Mouse (Mus musculus) embryo, embryonic 11 days (tissue): ENCODE data around the gene Man1b1.
A peak's percentile ranks its signal among the peaks of the same experiment; 100 is the strongest.

Source experiments
- DNase-seq: peaks from one replicate; pipeline ENCODE4 v3.0.0-alpha.2; 2015

The Man1b1 gene

GRCm38 (mm10) chr2:25364761-25365090 lies 32.6 kb downstream of the Man1b1 start:
- no peak for DNase-seq

GRCm38 (mm10) chr2:25365091-25365761 lies 33.1 kb downstream of the Man1b1 start, which contains the start of gene Uap1l1:
Uap1l1 (minus strand) TSS chr2:25365682.
- peak; percentile 82 for DNase-seq

- DNase-seq: no peak
These were observed 37.9 kb downstream of the Man1b1 start for GRCm38 (mm10) chr2:25369996-25370395.

GRCm38 (mm10) chr2:25371764-25372643 lies 39.9 kb downstream of the Man1b1 start, which contains the start of gene Sapcd2:
Sapcd2 (plus strand) TSS chr2:25372321.
- DNase-seq: peak; percentile 94

- no peak for DNase-seq
These were observed 40.7 kb downstream of the Man1b1 start for GRCm38 (mm10) chr2:25372644-25373391.

- peak; percentile 19 for DNase-seq
These were observed 41.3 kb downstream of the Man1b1 start for GRCm38 (mm10) chr2:25373431-25373830.

- DNase-seq: peak; percentile 62
These were observed 44.5 kb downstream of the Man1b1 start for GRCm38 (mm10) chr2:25376589-25376988.

GRCm38 (mm10) chr2:25384492-25384891 lies 52.4 kb downstream of the Man1b1 start:
- DNase-seq: no peak

GRCm38 (mm10) chr2:25391266-25391665 lies 59.1 kb downstream of the Man1b1 start:
- DNase-seq: no peak

- no peak for DNase-seq
These were observed 62.4 kb downstream of the Man1b1 start for GRCm38 (mm10) chr2:25394281-25395221.

- DNase-seq: peak; percentile 61
These were observed 63.8 kb downstream of the Man1b1 start, which contains the start of gene Entpd2 for GRCm38 (mm10) chr2:25395721-25396596. Entpd2 (plus strand) TSS chr2:25395874.

- DNase-seq: no peak
These were observed 64.5 kb downstream of the Man1b1 start for GRCm38 (mm10) chr2:25396597-25396983.

GRCm38 (mm10) chr2:25397010-25397409 lies 64.9 kb downstream of the Man1b1 start:
- DNase-seq: no peak

- DNase-seq: no peak
These were observed 65.9 kb downstream of the Man1b1 start for GRCm38 (mm10) chr2:25398065-25398464.

GRCm38 (mm10) chr2:25399051-25399450 lies 66.9 kb downstream of the Man1b1 start, which contains the start of gene Npdc1:
Npdc1 (plus strand) TSS chr2:25399351.
- no peak for DNase-seq

GRCm38 (mm10) chr2:25400291-25400690 lies 68.2 kb downstream of the Man1b1 start:
- DNase-seq: no peak

GRCm38 (mm10) chr2:25400764-25401163 lies 68.6 kb downstream of the Man1b1 start:
- peak; percentile 74 for DNase-seq
